Mouse (Mus musculus): ENCODE measurements around the gene Apbb1ip. TPM values are rescaled to one million over a fixed set of nuclear protein-coding genes. Genes with fewer than 3 reads are reported as not detected.
A peak's percentile ranks its signal among the peaks of the same experiment; 100 is the strongest.

The Apbb1ip gene
- polyA plus RNA-seq, 1 experiment = 4.0 TPM

DNA sequence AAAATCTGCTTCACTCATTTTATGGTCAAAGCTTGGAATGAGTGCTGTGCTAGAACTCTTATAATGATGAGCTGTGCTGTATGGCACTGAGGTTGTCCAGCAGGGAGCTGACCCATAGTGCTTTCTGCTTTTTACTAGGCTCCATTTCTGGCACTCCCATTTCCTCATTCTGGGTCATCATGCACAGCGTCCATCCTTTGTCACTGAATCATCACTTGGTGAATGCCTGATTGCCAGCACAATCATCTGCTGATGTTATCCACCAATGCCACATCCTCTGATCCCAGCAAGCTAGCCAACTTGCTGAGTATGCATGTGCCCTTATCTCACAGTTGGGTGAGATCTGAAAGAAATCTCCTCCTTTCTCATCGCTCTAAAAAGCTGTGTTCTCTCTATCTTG, 48.4 kb downstream of the Apbb1ip start:
- H3K36me3 ChIP-seq (ENCODE audit: control insufficient read depth, insufficient read depth) = peaks cover 26% of the 10 kb centered on the region
- no peaks in the 10 kb centered on the region for H3K27me3 ChIP-seq (ENCODE audit: control insufficient read depth, insufficient read depth, insufficient read length)
- H3K79me2 ChIP-seq (ENCODE audit: control insufficient read depth, insufficient read depth) = no peaks in the 10 kb centered on the region
- H3ac ChIP-seq (ENCODE audit: control insufficient read depth, insufficient read length, low read depth) = no peak overlapping the region
- no peak for TF ChIP-seq CTCF (IDR thresholded peaks at IDR 0.05; ENCODE audit: control insufficient read depth, insufficient read depth, insufficient read length)
- TF ChIP-seq USF1 (IDR thresholded peaks at IDR 0.05; ENCODE audit: low read depth) = no peak
- TF ChIP-seq MYOD1 (IDR thresholded peaks at IDR 0.05; ENCODE audit: control insufficient read depth, insufficient read length, low read depth) = peak; percentile 12
- TF ChIP-seq FOSL1 (IDR thresholded peaks at IDR 0.05; ENCODE audit: insufficient read depth, low read length, poor library complexity, severe bottlenecking) = peak; percentile 39
- TF ChIP-seq CEBPB (IDR thresholded peaks at IDR 0.05; ENCODE audit: low read depth) = peak; percentile 4
- no peak overlapping the region for H3K4me3 ChIP-seq (ENCODE audit: insufficient read depth, poor library complexity, severe bottlenecking)
- no peaks in the 10 kb centered on the region for H3K79me3 ChIP-seq (ENCODE audit: low read depth)

DNA sequence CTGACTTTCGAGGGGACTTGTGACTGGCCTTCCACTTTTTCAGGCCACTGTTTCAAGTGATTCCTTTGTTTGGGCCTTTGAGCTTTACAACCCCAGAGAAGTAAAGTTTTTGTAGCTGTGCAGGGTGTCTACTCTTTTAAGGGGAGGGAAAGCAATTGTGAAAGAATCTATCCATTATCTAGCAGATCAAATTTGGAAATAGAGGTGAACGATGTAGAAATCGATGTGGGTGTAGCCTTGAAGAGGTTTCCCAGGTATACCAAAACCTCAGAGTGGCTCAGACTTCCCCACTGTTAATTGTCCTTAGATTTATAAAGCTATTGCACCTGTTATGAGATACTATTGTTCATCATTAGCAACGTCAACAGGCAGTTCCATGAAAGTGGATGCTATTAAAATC, 71.6 kb downstream of the Apbb1ip start:
- Histone ChIP-seq H3K4me3 (ENCODE audit: insufficient read depth, poor library complexity, severe bottlenecking) (no peak overlapping the region), H3K36me3 (ENCODE audit: control insufficient read depth, insufficient read depth) (peaks cover 22% of the 10 kb centered on the region), H3ac (ENCODE audit: control insufficient read depth, insufficient read length, low read depth) (no peak overlapping the region), H3K79me3 (ENCODE audit: low read depth) (no peaks in the 10 kb centered on the region), H3K79me2 (ENCODE audit: control insufficient read depth, insufficient read depth) (no peaks in the 10 kb centered on the region), H3K27me3 (ENCODE audit: control insufficient read depth, insufficient read depth, insufficient read length) (no peaks in the 10 kb centered on the region)
- TF ChIP-seq MYOD1 (IDR thresholded peaks at IDR 0.05; ENCODE audit: control insufficient read depth, insufficient read length, low read depth) = no peak
- no peak for TF ChIP-seq CEBPB (IDR thresholded peaks at IDR 0.05; ENCODE audit: low read depth)
- TF ChIP-seq USF1 (IDR thresholded peaks at IDR 0.05; ENCODE audit: low read depth) = no peak
- TF ChIP-seq CTCF (IDR thresholded peaks at IDR 0.05; ENCODE audit: control insufficient read depth, insufficient read depth, insufficient read length) = no peak
- TF ChIP-seq MYOG (IDR thresholded peaks at IDR 0.05; ENCODE audit: control insufficient read depth, extremely low read depth, insufficient read length) = no peak
- TF ChIP-seq MAX (IDR thresholded peaks at IDR 0.05) = no peak
- TF ChIP-seq FOSL1 (IDR thresholded peaks at IDR 0.05; ENCODE audit: insufficient read depth, low read length, poor library complexity, severe bottlenecking) = no peak

DNA sequence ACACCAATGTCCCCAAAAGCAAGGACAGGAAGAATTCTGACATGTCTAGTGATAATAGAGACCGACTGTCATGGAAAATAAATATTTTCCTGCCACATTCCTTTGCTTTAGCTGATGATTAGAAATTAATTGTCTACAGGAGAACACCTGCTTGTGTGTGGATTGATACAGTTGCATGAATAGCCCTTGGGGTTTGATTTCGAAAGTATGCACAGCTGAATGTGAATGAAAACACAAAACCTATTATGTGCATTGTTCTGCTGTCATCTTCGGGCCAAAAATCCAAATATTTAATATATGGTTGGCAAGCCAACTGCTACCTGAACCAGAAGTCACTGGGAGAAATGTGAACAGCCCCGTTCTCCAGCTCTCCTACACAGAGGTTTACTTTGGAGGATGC, 78.0 kb downstream of the Apbb1ip start:
- no peak overlapping the region for H3ac ChIP-seq (ENCODE audit: control insufficient read depth, insufficient read length, low read depth)
- H3K79me2 ChIP-seq (ENCODE audit: control insufficient read depth, insufficient read depth) = no peaks in the 10 kb centered on the region
- TF ChIP-seq MYOG (IDR thresholded peaks at IDR 0.05; ENCODE audit: control insufficient read depth, extremely low read depth, insufficient read length) = no peak
- TF ChIP-seq MYOD1 (IDR thresholded peaks at IDR 0.05; ENCODE audit: control insufficient read depth, insufficient read length, low read depth) = no peak
- no peak for TF ChIP-seq MAX (IDR thresholded peaks at IDR 0.05)
- no peak for TF ChIP-seq CTCF (IDR thresholded peaks at IDR 0.05; ENCODE audit: control insufficient read depth, insufficient read depth, insufficient read length)
- no peak for TF ChIP-seq FOSL1 (IDR thresholded peaks at IDR 0.05; ENCODE audit: insufficient read depth, low read length, poor library complexity, severe bottlenecking)
- no peak for TF ChIP-seq CEBPB (IDR thresholded peaks at IDR 0.05; ENCODE audit: low read depth)
- no peak for TF ChIP-seq USF1 (IDR thresholded peaks at IDR 0.05; ENCODE audit: low read depth)

DNA sequence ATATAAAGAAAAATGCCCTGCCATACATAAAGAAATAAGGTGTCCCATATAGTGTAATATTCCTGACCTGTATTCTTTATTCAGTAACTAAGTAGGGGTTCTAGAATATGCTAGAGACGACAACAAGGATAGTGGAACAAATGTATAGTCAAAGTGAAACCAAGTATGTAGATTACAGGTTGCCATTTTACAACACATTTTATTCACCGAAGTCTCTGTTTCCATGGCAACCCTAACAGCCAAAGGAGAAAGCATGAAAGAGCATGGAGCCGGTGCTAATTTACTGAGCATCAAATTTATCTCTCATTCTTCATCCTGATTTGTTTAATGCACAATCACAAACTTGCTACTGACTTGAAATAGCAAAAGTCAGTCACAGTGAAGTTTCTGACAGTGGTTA, 83.6 kb downstream of the Apbb1ip start:
- no peak overlapping the region for H3ac ChIP-seq (ENCODE audit: control insufficient read depth, insufficient read length, low read depth)
- TF ChIP-seq CEBPB (IDR thresholded peaks at IDR 0.05; ENCODE audit: low read depth) (no peak), MYOG (IDR thresholded peaks at IDR 0.05; ENCODE audit: control insufficient read depth, extremely low read depth, insufficient read length) (no peak), MAX (IDR thresholded peaks at IDR 0.05) (no peak), CTCF (IDR thresholded peaks at IDR 0.05; ENCODE audit: control insufficient read depth, insufficient read depth, insufficient read length) (no peak), USF1 (IDR thresholded peaks at IDR 0.05; ENCODE audit: low read depth) (no peak), MYOD1 (IDR thresholded peaks at IDR 0.05; ENCODE audit: control insufficient read depth, insufficient read length, low read depth) (no peak), FOSL1 (IDR thresholded peaks at IDR 0.05; ENCODE audit: insufficient read depth, low read length, poor library complexity, severe bottlenecking) (no peak)
- H3K36me3 ChIP-seq (ENCODE audit: control insufficient read depth, insufficient read depth) = peaks cover 16% of the 10 kb centered on the region
- H3K4me3 ChIP-seq (ENCODE audit: insufficient read depth, poor library complexity, severe bottlenecking) = no peak overlapping the region
- no peaks in the 10 kb centered on the region for H3K79me3 ChIP-seq (ENCODE audit: low read depth)
- H3K27me3 ChIP-seq (ENCODE audit: control insufficient read depth, insufficient read depth, insufficient read length) = no peaks in the 10 kb centered on the region
- H3K79me2 ChIP-seq (ENCODE audit: control insufficient read depth, insufficient read depth) = no peaks in the 10 kb centered on the region

More for the DNA sequence above, 78.0 kb downstream of the Apbb1ip start:
- H3K79me3 ChIP-seq (ENCODE audit: low read depth) = no peaks in the 10 kb centered on the region
- H3K36me3 ChIP-seq (ENCODE audit: control insufficient read depth, insufficient read depth) = peaks cover 29% of the 10 kb centered on the region
- H3K27me3 ChIP-seq (ENCODE audit: control insufficient read depth, insufficient read depth, insufficient read length) = no peaks in the 10 kb centered on the region
- no peak overlapping the region for H3K4me3 ChIP-seq (ENCODE audit: insufficient read depth, poor library complexity, severe bottlenecking)

DNA sequence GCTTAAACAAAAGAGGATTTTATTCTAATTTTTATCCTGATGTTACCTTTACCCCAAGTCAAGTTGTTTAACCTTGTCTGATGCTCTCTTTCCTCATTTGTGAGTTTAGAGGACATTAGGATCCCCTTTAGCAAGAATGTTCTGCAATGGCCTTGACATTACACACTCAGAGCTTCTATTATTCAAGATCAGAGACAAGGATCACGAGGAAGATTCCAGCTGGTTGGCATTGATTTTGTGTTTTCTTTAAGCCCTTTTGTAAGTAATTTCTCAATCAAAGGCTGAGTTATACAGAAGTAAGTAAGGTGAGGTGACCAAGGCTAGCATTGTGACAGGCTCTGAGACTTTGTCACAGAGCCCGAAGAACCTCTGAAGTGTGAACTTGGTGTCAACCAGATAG, 88.3 kb downstream of the Apbb1ip start:
- no peak for TF ChIP-seq MYOD1 (IDR thresholded peaks at IDR 0.05; ENCODE audit: control insufficient read depth, insufficient read length, low read depth)
- TF ChIP-seq FOSL1 (IDR thresholded peaks at IDR 0.05; ENCODE audit: insufficient read depth, low read length, poor library complexity, severe bottlenecking) = no peak
- no peak for TF ChIP-seq CEBPB (IDR thresholded peaks at IDR 0.05; ENCODE audit: low read depth)
- TF ChIP-seq MAX (IDR thresholded peaks at IDR 0.05) = no peak
- no peak for TF ChIP-seq USF1 (IDR thresholded peaks at IDR 0.05; ENCODE audit: low read depth)
- TF ChIP-seq CTCF (IDR thresholded peaks at IDR 0.05; ENCODE audit: control insufficient read depth, insufficient read depth, insufficient read length) = no peak
- no peak for TF ChIP-seq MYOG (IDR thresholded peaks at IDR 0.05; ENCODE audit: control insufficient read depth, extremely low read depth, insufficient read length)
- Histone ChIP-seq H3K27me3 (ENCODE audit: control insufficient read depth, insufficient read depth, insufficient read length) (no peaks in the 10 kb centered on the region), H3K79me2 (ENCODE audit: control insufficient read depth, insufficient read depth) (no peaks in the 10 kb centered on the region), H3K79me3 (ENCODE audit: low read depth) (no peaks in the 10 kb centered on the region), H3K4me3 (ENCODE audit: insufficient read depth, poor library complexity, severe bottlenecking) (no peak overlapping the region), H3K36me3 (ENCODE audit: control insufficient read depth, insufficient read depth) (peaks cover 7% of the 10 kb centered on the region), H3ac (ENCODE audit: control insufficient read depth, insufficient read length, low read depth) (no peak overlapping the region)
